Mouse (Mus musculus) liver, postnatal 0 days (tissue): Measurements from ENCODE around the gene Vars.

Experiments used
- CTCF ChIP-seq: sonication (generic); IDR thresholded peaks from 2 replicates; pipeline ENCODE4 v1.5.1; 2016; ENCODE audit warnings: antibody characterized with exemption, low read depth
- EP300 ChIP-seq: IDR thresholded peaks from 2 replicates; pipeline ENCODE4 v1.6.1; 2016; ENCODE audit warnings: antibody characterized with exemption, low read depth, mild to moderate bottlenecking

DNA sequence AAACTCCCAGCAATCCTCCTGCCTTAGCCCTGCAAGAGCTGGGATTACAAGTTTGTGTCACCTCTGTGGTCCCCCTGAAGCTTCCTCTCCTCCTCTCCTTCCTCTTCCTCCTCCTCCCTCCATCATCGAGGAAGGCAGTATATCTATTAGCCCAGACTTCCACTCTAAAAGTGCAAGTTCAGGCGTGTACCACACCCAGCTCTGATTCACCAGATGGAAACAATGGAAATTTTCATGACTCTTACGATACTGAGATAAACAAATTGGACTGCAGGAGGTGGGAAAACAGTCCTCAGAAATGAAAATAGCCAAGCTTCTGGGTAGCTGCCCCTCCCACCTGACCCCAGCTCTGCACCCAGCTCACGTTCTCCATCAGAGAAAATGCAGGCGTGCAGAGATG, 35.2 kb upstream of the Vars start:
- TF ChIP-seq EP300 (0 out of 2 replicates have a peak, but pooled peaks have one; percentile 8), CTCF (no peak)
